Comparison of ENCODE assay signal across 8 mouse cellular contexts in genomic region chr1:38628426-38628825, GRCm38 (mm10). TPM values are rescaled to one million over a fixed set of nuclear protein-coding genes. Genes with fewer than 3 reads are reported as not detected.
DNase-seq lines count a peak whose midpoint lies in the region; ATAC-seq and TF ChIP-seq lines count a peak whose summit lies in the region.

No protein-coding gene starts in this region.

- H3K36me3 ChIP-seq in embryonic facial prominence, embryonic 14.5 days (ENCODE audit: control insufficient read depth, insufficient read depth, low read length) = no peaks in the 10 kb centered on the region
- no peaks in the 10 kb centered on the region for H3K36me3 ChIP-seq in limb, embryonic 11.5 days (ENCODE audit: control insufficient read depth, insufficient read depth, low read length)

- WGBS in cerebellum, adult 2 months = 62% methylated on average over 8 of the region's 8 CpGs
- 19% methylated on average over 8 of the region's 8 CpGs for WGBS in embryonic facial prominence, embryonic 14.5 days
- 19% methylated on average over 8 of the region's 8 CpGs for WGBS in limb, embryonic 11.5 days

- no peak for TF ChIP-seq CTCF in cerebellum, adult 2 months (IDR thresholded peaks at IDR 0.05; ENCODE audit: borderline replicate concordance, insufficient read depth, low read depth, low read length)

- no peak overlapping the region for H3K4me3 ChIP-seq in cerebellum, adult 2 months (replicated peaks; ENCODE audit: insufficient read depth, low read depth, low read length)
- H3K4me3 ChIP-seq in embryonic facial prominence, embryonic 14.5 days (ENCODE audit: low read depth, low read length) = peak overlapping the region; percentile 87
- peak overlapping the region; percentile 92 for H3K4me3 ChIP-seq in limb, embryonic 11.5 days (ENCODE audit: low read depth, low read length)

- H3K9me3 ChIP-seq in embryonic facial prominence, embryonic 14.5 days (ENCODE audit: control insufficient read depth, low read length) = no peaks in the 10 kb centered on the region
- H3K9me3 ChIP-seq in limb, embryonic 11.5 days (ENCODE audit: control insufficient read depth, low read length) = no peaks in the 10 kb centered on the region

- DNase-seq in kidney, postnatal 4 days = peak; percentile 12 to 21
- DNase-seq in kidney, adult 9 months = no peak
- DNase-seq in cerebellum, adult 2 months = peak; percentile 14 to 20
- DNase-seq in embryonic facial prominence, embryonic 14.5 days (ENCODE audit: low spot score) = peak; percentile 35
- peak; percentile 63 for DNase-seq in limb, embryonic 11.5 days (ENCODE audit: low spot score)
- DNase-seq in spleen, postnatal 14 days (ENCODE audit: low spot score in 2 of 2) = no peak
- no peak for DNase-seq in urinary bladder, postnatal 14 days (ENCODE audit: low spot score)
- DNase-seq in adrenal gland, postnatal 14 days = no peak

- peak; percentile 16; the same call in 1 of the 2 replicates for ATAC-seq in embryonic facial prominence, embryonic 14.5 days (ENCODE audit: low read depth)
- no peak for ATAC-seq in limb, embryonic 11.5 days (ENCODE audit: insufficient number of reproducible peaks, low FRiP score, low TSS enrichment, low read depth)

- no peak for TF ChIP-seq POLR2A in cerebellum, adult 2 months (IDR thresholded peaks at IDR 0.05; ENCODE audit: borderline replicate concordance, insufficient read depth, low read length)

- H3K9ac ChIP-seq in embryonic facial prominence, embryonic 14.5 days (ENCODE audit: low read depth, low read length) = 0 out of 2 replicates have a peak overlapping the region, but pooled peaks have one; percentile 2
- H3K9ac ChIP-seq in limb, embryonic 11.5 days (ENCODE audit: low read length) = peak overlapping the region; percentile 95

- H3K27ac ChIP-seq in cerebellum, adult 2 months (ENCODE audit: insufficient read depth, low read length) = no peak overlapping the region
- H3K27ac ChIP-seq in embryonic facial prominence, embryonic 14.5 days (replicated peaks; ENCODE audit: low read depth, low read length) = peak overlapping the region; percentile 98
- peak overlapping the region; percentile 96 for H3K27ac ChIP-seq in limb, embryonic 11.5 days (replicated peaks; ENCODE audit: low read depth, low read length)

- H3K4me1 ChIP-seq in cerebellum, adult 2 months (ENCODE audit: control insufficient read depth, insufficient read depth, low read length) = no peaks in the 10 kb centered on the region
- H3K4me1 ChIP-seq in embryonic facial prominence, embryonic 14.5 days (ENCODE audit: control insufficient read depth, insufficient read depth, low read length) = peaks cover 36% of the 10 kb centered on the region
- peaks cover 46% of the 10 kb centered on the region for H3K4me1 ChIP-seq in limb, embryonic 11.5 days (ENCODE audit: control insufficient read depth, insufficient read depth, low read length)

- H3K4me2 ChIP-seq in embryonic facial prominence, embryonic 14.5 days (ENCODE audit: low read depth, low read length) = peak overlapping the region; percentile 90
- peak overlapping the region; percentile 85 for H3K4me2 ChIP-seq in limb, embryonic 11.5 days (ENCODE audit: low read depth, severe bottlenecking)

- H3K27me3 ChIP-seq in cerebellum, adult 2 months (ENCODE audit: control insufficient read depth, insufficient read depth, low read length) = no peaks in the 10 kb centered on the region
- no peaks in the 10 kb centered on the region for H3K27me3 ChIP-seq in embryonic facial prominence, embryonic 14.5 days (replicated peaks; ENCODE audit: control insufficient read depth, insufficient read depth, low read length)
- H3K27me3 ChIP-seq in limb, embryonic 11.5 days (ENCODE audit: control insufficient read depth, insufficient read depth, low read length) = no peaks in the 10 kb centered on the region

RNA-seq across cellular contexts. Expression of gene Aff3, which starts 36.3 kb away (rescaled TPM):
- polyA plus RNA-seq in cerebellum, adult 2 months (2012; rRNA removed) = 18.8 and 19.8 TPM in 2 replicates
- polyA plus RNA-seq in embryonic facial prominence, embryonic 14.5 days (2014; fragmentation: Nextera tagmentation; extraction: Ambion mirVana) = 13.8 and 15.8 TPM in 2 replicates
- polyA plus RNA-seq in limb, embryonic 11.5 days (2014; fragmentation: Nextera tagmentation; extraction: Ambion mirVana) = 43.9 and 46.8 TPM in 2 replicates
- total RNA-seq in adrenal gland, postnatal 14 days (2021) = 6.2 and 15.7 TPM in 2 replicates

Comparison
In these comparisons a context has a peak if more than half of its experiments do, and no peak if none do; other contexts are left out.
1. DNase-seq: peak in kidney, postnatal 4 days (2 of 2), cerebellum, adult 2 months (2 of 2), embryonic facial prominence, embryonic 14.5 days (single experiment) and limb, embryonic 11.5 days (single experiment); none in kidney, adult 9 months (single experiment), spleen, postnatal 14 days (0 of 2), urinary bladder, postnatal 14 days (single experiment) and adrenal gland, postnatal 14 days (single experiment).